12 mouse cellular contexts compared by ENCODE assay signal in the genomic region with DNA sequence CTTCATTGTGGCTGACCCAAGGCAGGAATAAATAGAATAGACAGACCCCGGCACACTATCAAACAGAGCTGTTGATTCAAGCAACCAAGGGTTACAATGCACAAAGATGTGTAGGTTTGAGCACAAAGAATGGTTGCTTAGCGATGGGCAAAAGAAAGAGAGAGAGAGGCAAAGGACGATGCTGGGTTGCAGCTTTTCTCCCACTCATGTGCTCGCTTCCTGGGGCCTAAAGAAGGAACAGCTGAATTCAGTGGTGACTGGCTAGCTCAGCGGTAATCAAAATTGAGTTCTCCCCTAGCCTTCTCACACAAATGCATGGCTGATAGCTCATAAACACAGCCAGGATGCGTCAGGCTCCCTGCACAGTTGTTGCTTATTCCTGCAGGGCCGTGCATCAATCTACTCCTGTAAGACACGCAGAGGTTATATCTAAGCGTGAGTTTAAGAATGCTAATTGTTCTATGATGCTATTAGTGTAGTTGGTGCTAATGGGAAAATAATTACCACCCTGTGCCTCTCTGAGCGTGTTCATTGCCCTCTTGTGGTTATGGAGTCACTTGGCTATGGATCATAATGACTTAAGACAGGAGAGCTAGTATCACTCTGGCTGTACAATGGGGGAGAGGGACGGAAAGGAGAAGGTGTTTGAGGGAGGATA.
A peak's percentile ranks its signal among the peaks of the same experiment; 100 is the strongest.
DNase-seq lines count a peak whose midpoint lies in the region; ATAC-seq and TF ChIP-seq lines count a peak whose summit lies in the region.
"Had no signal": no experiment of that assay in that cellular context is flagged by ENCODE, and none has a peak within 500 bp of the region (broad histone marks: within the 10 kb centered on the region; RNA-seq: fewer than 3 reads in every experiment).

No protein-coding gene starts in this region.

- no peak overlapping the region for H3K4me3 ChIP-seq in liver, postnatal 0 days (ENCODE audit: low read depth, low read length)
- H3K4me3 ChIP-seq in liver, embryonic 11.5 days (ENCODE audit: low read depth, low read length): no peak overlapping the region
- H3K4me3 ChIP-seq in hindbrain, embryonic 15.5 days: no peak overlapping the region
- H3K4me3 ChIP-seq: erythroblast, embryonic 14.5 days had no signal

- TF ChIP-seq EP300 in liver, postnatal 0 days (IDR thresholded peaks at IDR 0.05; ENCODE audit: low read depth): no peak

- 73% methylated on average over 11 of the region's 11 CpGs for WGBS in liver, postnatal 0 days (ENCODE audit: insufficient replicate concordance)
- 81% methylated on average over 11 of the region's 11 CpGs for WGBS in liver, embryonic 11.5 days
- 18% methylated on average over 11 of the region's 11 CpGs for WGBS in hindbrain, embryonic 15.5 days

- no peak overlapping the region for H3K4me2 ChIP-seq in liver, postnatal 0 days (ENCODE audit: low read depth, low read length)
- H3K4me2 ChIP-seq in liver, embryonic 11.5 days: no peak overlapping the region
- H3K4me2 ChIP-seq in hindbrain, embryonic 15.5 days: no peak overlapping the region

- peak; percentile 15 to 34 for DNase-seq in cerebellum, adult 18-20 months
- no peak for DNase-seq in cerebellum, adult 11 months
- DNase-seq in liver, postnatal 0 days: no peak
- no peak for DNase-seq in liver, embryonic 11.5 days (ENCODE audit: low spot score)
- DNase-seq in retina, embryonic 14.5 days (ENCODE audit: low spot score): peak; percentile 50
- DNase-seq in lung, postnatal 4 days: no peak
- no peak for DNase-seq in urinary bladder, adult 18-20 months (ENCODE audit: low spot score in 2 of 2)
- DNase-seq: kidney, adult 8-10 months; lung, postnatal 10 days had no signal

- H3K27ac ChIP-seq in liver, postnatal 0 days (ENCODE audit: low read depth): no peak overlapping the region
- no peak overlapping the region for H3K27ac ChIP-seq in liver, embryonic 11.5 days (ENCODE audit: low read depth, low read length)
- H3K27ac ChIP-seq in hindbrain, embryonic 15.5 days (replicated peaks): peak overlapping the region; percentile 72

- no peaks in the 10 kb centered on the region for H3K9me3 ChIP-seq in liver, postnatal 0 days (ENCODE audit: low read length)
- no peaks in the 10 kb centered on the region for H3K9me3 ChIP-seq in liver, embryonic 11.5 days (ENCODE audit: control insufficient read depth, low read length)
- no peaks in the 10 kb centered on the region for H3K9me3 ChIP-seq in hindbrain, embryonic 15.5 days

- H3K4me1 ChIP-seq in liver, postnatal 0 days (ENCODE audit: insufficient read depth): no peaks in the 10 kb centered on the region
- no peaks in the 10 kb centered on the region; the same call in 1 of the 2 replicates for H3K4me1 ChIP-seq in liver, embryonic 11.5 days (replicated peaks; ENCODE audit: control insufficient read depth, insufficient read depth, low read length)
- peaks cover 20% of the 10 kb centered on the region for H3K4me1 ChIP-seq in hindbrain, embryonic 15.5 days (replicated peaks)

- H3K9ac ChIP-seq in liver, postnatal 0 days (replicated peaks): no peak overlapping the region
- H3K9ac ChIP-seq in liver, embryonic 11.5 days (ENCODE audit: low read depth, low read length): no peak overlapping the region
- H3K9ac ChIP-seq in hindbrain, embryonic 15.5 days: no peak overlapping the region

- TF ChIP-seq CTCF in liver, postnatal 0 days (IDR thresholded peaks at IDR 0.05; ENCODE audit: low read depth): peak; percentile 25

- no peak for ATAC-seq in liver, postnatal 0 days
- ATAC-seq in liver, embryonic 11.5 days (replicated peaks; ENCODE audit: low FRiP score): no peak
- ATAC-seq in hindbrain, embryonic 15.5 days (ENCODE audit: low FRiP score, low read depth): peak; percentile 68
- ATAC-seq: Patski had no signal

- H3K27me3 ChIP-seq in liver, postnatal 0 days (ENCODE audit: insufficient read depth, low read length): no peaks in the 10 kb centered on the region
- no peaks in the 10 kb centered on the region for H3K27me3 ChIP-seq in liver, embryonic 11.5 days (replicated peaks; ENCODE audit: control insufficient read depth, insufficient read depth, low read length)
- peaks cover 2% of the 10 kb centered on the region; the same call in 1 of the 2 replicates for H3K27me3 ChIP-seq in hindbrain, embryonic 15.5 days
- H3K27me3 ChIP-seq: Patski had no signal

- H3K36me3 ChIP-seq in liver, postnatal 0 days (replicated peaks; ENCODE audit: insufficient read depth, low read length): no peaks in the 10 kb centered on the region
- no peaks in the 10 kb centered on the region for H3K36me3 ChIP-seq in liver, embryonic 11.5 days (ENCODE audit: control insufficient read depth, insufficient read depth, low read length)
- H3K36me3 ChIP-seq in hindbrain, embryonic 15.5 days: no peaks in the 10 kb centered on the region

Comparison
In these comparisons a context has a peak if more than half of its experiments do, and no peak if none do; other contexts are left out.
1. DNase-seq: peak in cerebellum, adult 18-20 months (2 of 2) and retina, embryonic 14.5 days (single experiment); none in cerebellum, adult 11 months (single experiment), liver, postnatal 0 days (single experiment), liver, embryonic 11.5 days (single experiment), lung, postnatal 4 days (0 of 2) and urinary bladder, adult 18-20 months (0 of 2).